Mouse (Mus musculus) stomach, embryonic 14.5 days (tissue): Measurements from ENCODE around the gene Kirrel2. TPM values are rescaled to one million over a fixed set of nuclear protein-coding genes. Genes with fewer than 3 reads are reported as not detected.

Source experiments
- ATAC-seq: fragments of 200-750 bp; cut with Nextera tagmentation; 2 replicates; pipeline ENCODE4 v1.8.0; 2017; ENCODE audit warnings: low read depth, moderate TSS enrichment; ENCODE audit not compliant: insufficient number of reproducible peaks, insufficient read depth, low FRiP score
- H3K27ac ChIP-seq: fragments of 300-500 bp; sonication (generic); 2 replicates; pipeline ENCODE4 v1.5.1; 2014; ENCODE audit warnings: mild to moderate bottlenecking, low read length, moderate library complexity, mixed read lengths
- H3K27me3 ChIP-seq: fragments of 300-500 bp; sonication (generic); 2 replicates; pipeline ENCODE4 v1.6.1; 2014; ENCODE audit warnings: low read length, control low read depth, mixed read lengths; ENCODE audit not compliant: control insufficient read depth, insufficient read depth
- H3K36me3 ChIP-seq: fragments of 300-500 bp; sonication (generic); 2 replicates; pipeline ENCODE4 v1.6.1; 2014; ENCODE audit warnings: mild to moderate bottlenecking, control low read depth, low read length, moderate library complexity, mixed read lengths; ENCODE audit not compliant: control insufficient read depth, insufficient read depth
- H3K4me1 ChIP-seq: fragments of 300-500 bp; sonication (generic); 2 replicates; pipeline ENCODE4 v1.6.1; 2014; ENCODE audit warnings: low read length, control low read depth, mixed read lengths; ENCODE audit not compliant: control insufficient read depth, insufficient read depth
- H3K4me2 ChIP-seq: fragments of 300-500 bp; sonication (generic); replicated peaks from 2 replicates; pipeline ENCODE4 v1.6.1; 2014; ENCODE audit warnings: low read depth, low read length, control low read depth
- H3K4me3 ChIP-seq: fragments of 300-500 bp; sonication (generic); 2 replicates; pipeline ENCODE4 v1.5.1; 2014; ENCODE audit warnings: low read depth, low read length, control low read depth
- H3K9ac ChIP-seq: fragments of 300-500 bp; sonication (generic); replicated peaks from 2 replicates; pipeline ENCODE4 v1.6.1; 2014; ENCODE audit warnings: low read depth, mild to moderate bottlenecking, control low read depth, low read length, moderate library complexity, mixed read lengths
- H3K9me3 ChIP-seq: fragments of 300-500 bp; sonication (generic); 2 replicates; pipeline ENCODE4 v1.6.1; 2016; ENCODE audit warnings: low read depth, low read length, control low read depth; ENCODE audit not compliant: control insufficient read depth
- WGBS: fragments of 180-500 bp; shearing (Covaris S2); extraction: QIAGEN DNeasy Blood & Tissue Kit; methylation state at CpG from one replicate; pipeline ENCODE4 v1.1.7; 2014; 5-methylcytosine and 5-hydroxymethylcytosine counted together
- polyA plus RNA-seq: library from polyadenylated mRNA; unstranded; fragments of >200 nt; fragmentation: Nextera tagmentation; extraction: Ambion mirVana; gene quantifications from 2 replicates; pipeline ENCODE4 v1.2.1, GENCODE M21; 2014

Kirrel2 gene
- polyA plus RNA-seq, 1 experiment from 2014 or later, result 0.45 TPM

GRCm38 (mm10) chr7:30456911-30457628 lies 420 bp downstream of the Kirrel2 start:
- ATAC-seq, result no peak
- no peak overlapping the region for H3K9ac ChIP-seq
- H3K27ac ChIP-seq, result no peak overlapping the region
- peak overlapping the region; percentile 17 for H3K4me3 ChIP-seq
- under 1% methylated on average over 31 of the region's 31 CpGs for WGBS
- no peaks in the 10 kb centered on the region for H3K36me3 ChIP-seq
- peaks cover 15% of the 10 kb centered on the region; the same call in 1 of the 2 replicates for H3K4me1 ChIP-seq
- H3K27me3 ChIP-seq, result peaks cover 78% of the 10 kb centered on the region
- no peaks in the 10 kb centered on the region for H3K9me3 ChIP-seq
- H3K4me2 ChIP-seq, result peak overlapping the region; percentile 32

DNA sequence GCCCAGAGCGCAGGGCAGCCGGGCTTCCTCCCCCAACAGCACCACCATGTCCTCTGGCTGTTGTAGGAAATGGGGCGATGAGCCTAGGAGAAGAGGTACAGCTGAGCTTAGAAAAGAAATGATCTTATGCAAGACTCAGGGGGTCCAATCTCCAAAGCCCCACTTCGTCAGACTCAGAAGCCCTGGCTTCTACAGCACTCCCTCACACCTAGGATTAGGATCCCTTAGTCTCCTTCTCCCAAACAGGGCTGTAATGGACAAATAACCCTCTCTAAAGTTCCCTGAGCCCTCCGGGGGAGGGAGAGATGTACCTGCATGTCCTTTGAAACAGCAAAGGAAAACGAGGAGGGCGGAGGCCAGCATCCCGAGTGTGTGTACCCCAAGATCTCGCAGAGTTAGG lies 1.0 kb downstream of the Kirrel2 start:
- Histone ChIP-seq H3K4me2 (no peak overlapping the region), H3K27ac (no peak overlapping the region), H3K36me3 (no peaks in the 10 kb centered on the region), H3K4me1 (peaks cover 15% of the 10 kb centered on the region; the same call in 1 of the 2 replicates), H3K9me3 (no peaks in the 10 kb centered on the region), H3K27me3 (peaks cover 78% of the 10 kb centered on the region), H3K4me3 (peak overlapping the region; percentile 17; the same call in 1 of the 2 replicates), H3K9ac (no peak overlapping the region)
- ATAC-seq, result no peak
- WGBS, result 4% methylated on average over 9 of the region's 9 CpGs

DNA sequence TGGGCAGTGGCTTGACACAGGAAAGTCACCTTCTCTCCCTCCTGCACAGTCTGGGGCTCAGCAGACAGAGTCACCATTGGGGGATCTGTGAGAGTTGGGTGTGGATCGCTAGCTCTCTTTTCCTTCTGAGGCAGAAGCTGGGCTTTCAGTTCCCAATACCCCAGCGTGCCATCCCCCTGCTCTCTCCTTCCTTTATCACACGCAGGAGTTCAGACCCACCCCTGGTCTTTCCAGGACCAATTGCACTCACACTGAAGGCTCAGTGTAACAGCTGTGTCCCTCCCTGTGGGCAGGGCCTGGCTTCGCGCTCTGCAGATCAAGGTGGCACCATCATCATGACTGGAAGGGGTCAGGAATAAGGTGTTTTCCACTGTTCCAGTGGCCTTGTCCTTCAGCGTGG lies 3.2 kb downstream of the Kirrel2 start:
- H3K4me1 ChIP-seq, result peaks cover 15% of the 10 kb centered on the region; the same call in 1 of the 2 replicates
- H3K4me3 ChIP-seq, result no peak overlapping the region
- H3K9ac ChIP-seq, result no peak overlapping the region
- H3K9me3 ChIP-seq, result no peaks in the 10 kb centered on the region
- H3K4me2 ChIP-seq, result 0 out of 2 replicates have a peak overlapping the region, but pooled peaks have one; percentile 3
- no peak for ATAC-seq
- H3K36me3 ChIP-seq, result no peaks in the 10 kb centered on the region
- peaks cover 60% of the 10 kb centered on the region for H3K27me3 ChIP-seq
- H3K27ac ChIP-seq, result no peak overlapping the region
- WGBS, result 2% methylated on average over 6 of the region's 6 CpGs

DNA sequence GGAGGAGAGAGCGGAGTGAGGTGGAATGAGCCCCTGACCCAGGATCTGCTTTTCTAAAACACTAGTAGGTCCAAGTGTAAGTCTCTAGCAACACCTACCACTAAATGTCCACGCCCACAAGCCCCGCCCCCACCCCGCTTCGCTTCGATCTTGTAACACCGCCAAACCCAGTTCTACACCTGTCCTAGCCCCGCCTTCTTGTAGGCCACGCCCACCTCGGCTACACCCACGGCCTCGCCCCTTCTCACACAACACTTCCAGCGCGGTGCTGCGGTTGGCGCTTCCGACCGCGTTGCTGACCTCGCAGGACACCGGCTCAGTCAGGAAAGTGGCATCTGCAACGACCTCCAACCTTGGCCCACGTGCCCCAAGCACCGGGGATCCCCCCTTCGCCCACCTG lies 3.7 kb downstream of the Kirrel2 start:
- peaks cover 56% of the 10 kb centered on the region for H3K27me3 ChIP-seq
- 2% methylated on average over 25 of the region's 25 CpGs for WGBS
- H3K4me1 ChIP-seq, result peaks cover 15% of the 10 kb centered on the region; the same call in 1 of the 2 replicates
- no peaks in the 10 kb centered on the region for H3K9me3 ChIP-seq
- no peak overlapping the region for H3K9ac ChIP-seq
- H3K36me3 ChIP-seq, result no peaks in the 10 kb centered on the region
- ATAC-seq, result 0 out of 2 replicates have a peak, but pooled peaks have one; percentile 42
- H3K27ac ChIP-seq, result no peak overlapping the region
- H3K4me2 ChIP-seq, result 0 out of 2 replicates have a peak overlapping the region, but pooled peaks have one; percentile 3
- no peak overlapping the region for H3K4me3 ChIP-seq

- no peak for ATAC-seq
- H3K9me3 ChIP-seq, result no peaks in the 10 kb centered on the region
- peaks cover 51% of the 10 kb centered on the region for H3K27me3 ChIP-seq
- H3K27ac ChIP-seq, result no peak overlapping the region
- 21% methylated on average over 25 of the region's 25 CpGs for WGBS
- H3K4me3 ChIP-seq, result no peak overlapping the region
- H3K4me1 ChIP-seq, result peaks cover 14% of the 10 kb centered on the region; the same call in 1 of the 2 replicates
- H3K9ac ChIP-seq, result no peak overlapping the region
- no peak overlapping the region for H3K4me2 ChIP-seq
- H3K36me3 ChIP-seq, result no peaks in the 10 kb centered on the region
Observed at GRCm38 (mm10) chr7:30453327-30453726, 4.2 kb downstream of the Kirrel2 start.

DNA sequence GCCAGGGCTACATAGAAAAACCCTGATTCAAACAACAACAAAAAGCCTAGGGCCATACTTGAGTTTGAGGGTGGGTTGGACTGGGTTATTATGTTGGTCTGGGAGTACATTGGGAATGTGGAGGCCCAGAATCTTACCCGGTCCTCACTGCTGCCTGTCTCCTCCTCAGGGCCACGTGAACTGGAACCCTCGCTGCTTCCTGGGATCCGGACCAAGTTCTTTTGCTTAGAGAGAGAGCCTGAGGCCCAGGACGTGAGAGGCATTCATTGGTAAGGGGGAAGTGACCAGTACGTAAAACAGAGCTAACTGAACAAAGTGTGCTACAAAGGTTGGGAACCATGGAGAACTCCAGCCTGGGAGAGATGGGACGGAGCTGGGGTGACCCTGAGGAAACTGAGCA lies 7.2 kb downstream of the Kirrel2 start:
- H3K27me3 ChIP-seq, result peaks cover 24% of the 10 kb centered on the region
- ATAC-seq, result no peak
- peaks cover 2% of the 10 kb centered on the region; the same call in 1 of the 2 replicates for H3K9me3 ChIP-seq
- no peaks in the 10 kb centered on the region for H3K36me3 ChIP-seq
- H3K4me1 ChIP-seq, result no peaks in the 10 kb centered on the region; the same call in 1 of the 2 replicates
- WGBS, result 79% methylated on average over 7 of the region's 7 CpGs
- H3K9ac ChIP-seq, result no peak overlapping the region
- no peak overlapping the region for H3K4me2 ChIP-seq
- H3K4me3 ChIP-seq, result no peak overlapping the region
- no peak overlapping the region for H3K27ac ChIP-seq

GRCm38 (mm10) chr7:30444971-30445751 lies 12.3 kb downstream of the Kirrel2 start, which contains the start of gene Aplp1:
Gene Aplp1, minus strand, starts transcription at chr7:30445535.
- H3K36me3 ChIP-seq, result no peaks in the 10 kb centered on the region
- peak within 1 kb of the TSS; percentile 38 for H3K9ac ChIP-seq
- H3K4me3 ChIP-seq, result peak within 1 kb of the TSS; percentile 57
- no peaks in the 10 kb centered on the region for H3K27me3 ChIP-seq
- H3K4me2 ChIP-seq, result peak within 1 kb of the TSS; percentile 87
- 1% methylated on average over 40 of the region's 72 CpGs for WGBS
- peaks cover 2% of the 10 kb centered on the region; the same call in 1 of the 2 replicates for H3K9me3 ChIP-seq
- peak; percentile 73 for ATAC-seq
- H3K4me1 ChIP-seq, result peaks cover 7% of the 10 kb centered on the region; the same call in 1 of the 2 replicates
- H3K27ac ChIP-seq, result peak within 1 kb of the TSS; percentile 39; the same call in 1 of the 2 replicates
